Mouse (Mus musculus): ENCODE results near the gene Ebf1.

Ebf1 gene

GRCm38 (mm10) chr11:44705811-44706210 lies 88.7 kb downstream of the Ebf1 start:
- no peak for DNase-seq

- no peak for DNase-seq
Observed at GRCm38 (mm10) chr11:44706386-44706785, 89.3 kb downstream of the Ebf1 start.

GRCm38 (mm10) chr11:44707381-44708289 lies 90.5 kb downstream of the Ebf1 start:
- no peak for DNase-seq

GRCm38 (mm10) chr11:44708290-44708685 lies 91.2 kb downstream of the Ebf1 start:
- no peak for DNase-seq

- no peak for DNase-seq
Observed at GRCm38 (mm10) chr11:44709073-44709618, 92.0 kb downstream of the Ebf1 start.

- DNase-seq, result no peak
Observed at GRCm38 (mm10) chr11:44709869-44710460, 92.8 kb downstream of the Ebf1 start.

GRCm38 (mm10) chr11:44710861-44711260 lies 93.7 kb downstream of the Ebf1 start:
- no peak for DNase-seq

- DNase-seq, result no peak
Observed at GRCm38 (mm10) chr11:44714188-44714587, 97.1 kb downstream of the Ebf1 start.

- peak; percentile 50 to 51 for DNase-seq
Observed at GRCm38 (mm10) chr11:44715776-44716175, 98.7 kb downstream of the Ebf1 start.

GRCm38 (mm10) chr11:44716928-44717327 lies 99.8 kb downstream of the Ebf1 start:
- no peak for DNase-seq

GRCm38 (mm10) chr11:44717636-44718035 lies 100.5 kb downstream of the Ebf1 start:
- DNase-seq, result no peak

- no peak for DNase-seq
Observed at GRCm38 (mm10) chr11:44721976-44722375, 104.9 kb downstream of the Ebf1 start.

GRCm38 (mm10) chr11:44723950-44724502 lies 106.9 kb downstream of the Ebf1 start:
- no peak for DNase-seq

GRCm38 (mm10) chr11:44725732-44726131 lies 108.6 kb downstream of the Ebf1 start:
- no peak for DNase-seq

- no peak for DNase-seq
Observed at GRCm38 (mm10) chr11:44727376-44727775, 110.3 kb downstream of the Ebf1 start.

- DNase-seq, result no peak
Observed at GRCm38 (mm10) chr11:44727821-44728220, 110.7 kb downstream of the Ebf1 start.

- DNase-seq, result no peak
Observed at GRCm38 (mm10) chr11:44728271-44728670, 111.2 kb downstream of the Ebf1 start.

GRCm38 (mm10) chr11:44729931-44730330 lies 112.8 kb downstream of the Ebf1 start:
- no peak for DNase-seq

- DNase-seq, result no peak
Observed at GRCm38 (mm10) chr11:44731763-44732162, 114.6 kb downstream of the Ebf1 start.

- DNase-seq, result no peak
Observed at GRCm38 (mm10) chr11:44733276-44733675, 116.2 kb downstream of the Ebf1 start.

GRCm38 (mm10) chr11:44738046-44738445 lies 120.9 kb downstream of the Ebf1 start:
- no peak for DNase-seq

- peak; percentile 74 to 76 for DNase-seq
Observed at GRCm38 (mm10) chr11:44738820-44739219, 121.7 kb downstream of the Ebf1 start.

- peak; percentile 49 to 69 for DNase-seq
Observed at GRCm38 (mm10) chr11:44740278-44741041, 123.3 kb downstream of the Ebf1 start.
